Mouse (Mus musculus) midbrain, embryonic 12.5 days (tissue): ENCODE data around the gene Scrt2. TPM values are rescaled to one million over a fixed set of nuclear protein-coding genes. Genes with fewer than 3 reads are reported as not detected.
A peak's percentile ranks its signal among the peaks of the same experiment; 100 is the strongest.

Experiments used
- ATAC-seq: fragments of 200-750 bp; cut with Nextera tagmentation; 2 replicates; pipeline ENCODE4 v1.8.0; 2017; ENCODE audit warnings: low read depth, moderate TSS enrichment, moderate library complexity; ENCODE audit not compliant: low FRiP score
- H3K27ac ChIP-seq: fragments of 300-500 bp; sonication (generic); replicated peaks from 2 replicates; pipeline ENCODE4 v1.5.1; 2016; ENCODE audit warnings: mild to moderate bottlenecking
- H3K27me3 ChIP-seq: fragments of 300-500 bp; sonication (generic); 2 replicates; pipeline ENCODE4 v1.6.1; 2016; ENCODE audit warnings: mild to moderate bottlenecking
- H3K36me3 ChIP-seq: fragments of 300-500 bp; sonication (generic); 2 replicates; pipeline ENCODE4 v1.6.1; 2016
- H3K4me1 ChIP-seq: fragments of 300-500 bp; sonication (generic); 2 replicates; pipeline ENCODE4 v1.6.1; 2016
- H3K4me2 ChIP-seq: fragments of 300-500 bp; sonication (generic); replicated peaks from 2 replicates; pipeline ENCODE4 v1.6.1; 2016; ENCODE audit warnings: mild to moderate bottlenecking, moderate library complexity
- H3K4me3 ChIP-seq: fragments of 300-500 bp; sonication (generic); 2 replicates; pipeline ENCODE4 v1.5.1; 2016; ENCODE audit warnings: mild to moderate bottlenecking
- H3K9ac ChIP-seq: fragments of 300-500 bp; sonication (generic); replicated peaks from 2 replicates; pipeline ENCODE4 v1.6.1; 2016; ENCODE audit warnings: mild to moderate bottlenecking, moderate library complexity
- H3K9me3 ChIP-seq: fragments of 300-500 bp; sonication (generic); 2 replicates; pipeline ENCODE4 v1.6.1; 2016; ENCODE audit warnings: mild to moderate bottlenecking
- WGBS: fragments of 180-500 bp; shearing (Covaris S2); methylation state at CpG from one replicate; pipeline ENCODE4 v1.1.7; 2016; 5-methylcytosine and 5-hydroxymethylcytosine counted together
- polyA plus RNA-seq: library from polyadenylated mRNA; unstranded; fragments of >200 nt; fragmentation: Nextera tagmentation; extraction: Ambion mirVana; gene quantifications from 2 replicates; pipeline ENCODE4 v1.2.1, GENCODE M21; 2016

Scrt2 gene
- polyA plus RNA-seq, 1 experiment from 2014 or later: 15.3 TPM

GRCm38 (mm10) chr2:152139191-152139987 lies 58.1 kb downstream of the Scrt2 start:
- H3K27me3 ChIP-seq: peaks cover 47% of the 10 kb centered on the region

GRCm38 (mm10) chr2:152140941-152141340 lies 59.6 kb downstream of the Scrt2 start:
- Histone ChIP-seq H3K9ac (no peak overlapping the region), H3K4me2 (no peak overlapping the region), H3K9me3 (no peaks in the 10 kb centered on the region), H3K4me3 (no peak overlapping the region), H3K4me1 (peaks cover 37% of the 10 kb centered on the region), H3K27ac (no peak overlapping the region), H3K36me3 (no peaks in the 10 kb centered on the region), H3K27me3 (peaks cover 62% of the 10 kb centered on the region)
- 31% methylated on average over 11 of the region's 11 CpGs for WGBS
- ATAC-seq: no peak

More at GRCm38 (mm10) chr2:152139191-152139987, 58.1 kb downstream of the Scrt2 start:
- Histone ChIP-seq H3K36me3 (no peaks in the 10 kb centered on the region), H3K4me3 (no peak overlapping the region), H3K9ac (no peak overlapping the region), H3K4me2 (no peak overlapping the region), H3K27ac (no peak overlapping the region), H3K4me1 (peaks cover 37% of the 10 kb centered on the region), H3K9me3 (no peaks in the 10 kb centered on the region)
- WGBS: 68% methylated on average over 10 of the region's 10 CpGs
- no peak for ATAC-seq

- Histone ChIP-seq H3K4me1 (peaks cover 37% of the 10 kb centered on the region), H3K36me3 (no peaks in the 10 kb centered on the region), H3K4me2 (peak overlapping the region; percentile 78), H3K9me3 (no peaks in the 10 kb centered on the region), H3K27ac (no peak overlapping the region), H3K4me3 (peak overlapping the region; percentile 26), H3K27me3 (peaks cover 68% of the 10 kb centered on the region), H3K9ac (no peak overlapping the region)
- ATAC-seq: no peak
- 47% methylated on average over 1 of the region's 1 CpGs for WGBS
Observed at GRCm38 (mm10) chr2:152141491-152141890, 60.2 kb downstream of the Scrt2 start.

- Histone ChIP-seq H3K27me3 (peaks cover 73% of the 10 kb centered on the region), H3K36me3 (no peaks in the 10 kb centered on the region), H3K4me2 (peak overlapping the region; percentile 78), H3K9me3 (no peaks in the 10 kb centered on the region), H3K9ac (no peak overlapping the region), H3K27ac (no peak overlapping the region), H3K4me3 (peak overlapping the region; percentile 26), H3K4me1 (peaks cover 37% of the 10 kb centered on the region)
- ATAC-seq: peak; percentile 66
- 2% methylated on average over 13 of the region's 13 CpGs for WGBS
Observed at GRCm38 (mm10) chr2:152142046-152142445, 60.7 kb downstream of the Scrt2 start.

GRCm38 (mm10) chr2:152142571-152142970 lies 61.2 kb downstream of the Scrt2 start:
- Histone ChIP-seq H3K27me3 (peaks cover 79% of the 10 kb centered on the region), H3K4me3 (no peak overlapping the region), H3K9me3 (no peaks in the 10 kb centered on the region), H3K4me1 (peaks cover 37% of the 10 kb centered on the region), H3K36me3 (no peaks in the 10 kb centered on the region), H3K4me2 (peak overlapping the region; percentile 78), H3K9ac (no peak overlapping the region), H3K27ac (no peak overlapping the region)
- 3% methylated on average over 11 of the region's 11 CpGs for WGBS
- no peak for ATAC-seq

GRCm38 (mm10) chr2:152143279-152144157 lies 62.2 kb downstream of the Scrt2 start, which contains the start of gene Tcf15:
TSS of gene Tcf15 (plus strand) at chr2:152143561.
- WGBS: 1% methylated on average over 80 of the region's 118 CpGs
- Histone ChIP-seq H3K4me3 (peak within 1 kb of the TSS; percentile 48), H3K9me3 (no peaks in the 10 kb centered on the region), H3K36me3 (no peaks in the 10 kb centered on the region), H3K27me3 (peaks cover 80% of the 10 kb centered on the region), H3K9ac (peak within 1 kb of the TSS; percentile 46), H3K4me1 (peaks cover 37% of the 10 kb centered on the region), H3K27ac (no peak within 1 kb of the TSS), H3K4me2 (peak within 1 kb of the TSS; percentile 78)
- peak; percentile 70 for ATAC-seq

GRCm38 (mm10) chr2:152144158-152144450 lies 62.8 kb downstream of the Scrt2 start:
- peak overlapping the region; percentile 46 for H3K9ac ChIP-seq
- no peak for ATAC-seq
- 23% methylated on average over 9 of the region's 9 CpGs for WGBS
- H3K36me3 ChIP-seq: no peaks in the 10 kb centered on the region
- no peaks in the 10 kb centered on the region for H3K9me3 ChIP-seq
- H3K4me1 ChIP-seq: peaks cover 37% of the 10 kb centered on the region
- H3K27ac ChIP-seq: no peak overlapping the region
- H3K4me3 ChIP-seq: peak overlapping the region; percentile 48
- peak overlapping the region; percentile 78 for H3K4me2 ChIP-seq
- peaks cover 83% of the 10 kb centered on the region for H3K27me3 ChIP-seq

GRCm38 (mm10) chr2:152144501-152144900 lies 63.2 kb downstream of the Scrt2 start:
- Histone ChIP-seq H3K4me2 (0 out of 2 replicates have a peak overlapping the region, but pooled peaks have one; percentile 78), H3K4me1 (peaks cover 34% of the 10 kb centered on the region), H3K9ac (no peak overlapping the region), H3K9me3 (no peaks in the 10 kb centered on the region), H3K27me3 (peaks cover 83% of the 10 kb centered on the region), H3K4me3 (peak overlapping the region; percentile 48), H3K36me3 (no peaks in the 10 kb centered on the region), H3K27ac (no peak overlapping the region)
- 69% methylated on average over 5 of the region's 5 CpGs for WGBS
- no peak for ATAC-seq

Other genes with a start within 250 kb of the Scrt2 start
- 0.18 TPM in 1 of 2 replicates, not detected in the other for gene Rspo4, start 238.6 kb upstream of the Scrt2 start, polyA plus RNA-seq
- gene Angpt4, start 170.3 kb upstream of the Scrt2 start, polyA plus RNA-seq: 0.43 TPM in 1 of 2 replicates, not detected in the other
- 114 and 120 TPM in 2 replicates for gene Fam110a, start 101.3 kb upstream of the Scrt2 start, polyA plus RNA-seq
- gene Slc52a3, start 85.0 kb upstream of the Scrt2 start, polyA plus RNA-seq: 0.94 and 1.2 TPM in 2 replicates
- gene Srxn1, start 24.0 kb downstream of the Scrt2 start, polyA plus RNA-seq: 14.3 and 15.2 TPM in 2 replicates
- gene Tcf15, start 62.0 kb downstream of the Scrt2 start, polyA plus RNA-seq: 3.4 and 3.8 TPM in 2 replicates
- 92.3 and 97.8 TPM in 2 replicates for gene Csnk2a1, start 145.3 kb downstream of the Scrt2 start, polyA plus RNA-seq
- 35.3 and 40.3 TPM in 2 replicates for gene Tbc1d20, start 212.3 kb downstream of the Scrt2 start, polyA plus RNA-seq